Mouse (Mus musculus) embryonic facial prominence, embryonic 10.5 days (tissue): ENCODE data around the gene Tk2. TPM values are rescaled to one million over a fixed set of nuclear protein-coding genes. Genes with fewer than 3 reads are reported as not detected.
A peak's percentile ranks its signal among the peaks of the same experiment; 100 is the strongest.

ENCODE experiments used
- DNase-seq: peaks from one replicate; pipeline ENCODE4 v3.0.0-alpha.2; 2017; ENCODE audit warnings: low spot score
- H3K27ac ChIP-seq: fragments of 300-500 bp; sonication (generic); replicated peaks from 2 replicates; pipeline ENCODE4 v1.5.1; 2016; ENCODE audit warnings: mild to moderate bottlenecking
- H3K27me3 ChIP-seq: fragments of 300-500 bp; sonication (generic); replicated peaks from 2 replicates; pipeline ENCODE4 v1.6.1; 2016; ENCODE audit warnings: low read depth, mild to moderate bottlenecking; ENCODE audit not compliant: poor library complexity, severe bottlenecking
- H3K36me3 ChIP-seq: fragments of 300-500 bp; sonication (generic); replicated peaks from 2 replicates; pipeline ENCODE4 v1.6.1; 2016; ENCODE audit warnings: mild to moderate bottlenecking, moderate library complexity
- H3K4me1 ChIP-seq: fragments of 300-500 bp; sonication (generic); 2 replicates; pipeline ENCODE4 v1.6.1; 2016
- H3K4me3 ChIP-seq: fragments of 300-500 bp; sonication (generic); 2 replicates; pipeline ENCODE4 v1.5.1; 2016; ENCODE audit warnings: mild to moderate bottlenecking, moderate library complexity
- H3K9me3 ChIP-seq: fragments of 300-500 bp; sonication (generic); 2 replicates; pipeline ENCODE4 v1.6.1; 2016; ENCODE audit warnings: mild to moderate bottlenecking
- WGBS: fragments of 180-500 bp; shearing (Covaris S2); methylation state at CpG from one replicate; pipeline ENCODE4 v1.1.7; 2016; 5-methylcytosine and 5-hydroxymethylcytosine counted together
- polyA plus RNA-seq: library from polyadenylated mRNA; unstranded; fragments of >200 nt; fragmentation: Nextera tagmentation; extraction: Ambion mirVana; gene quantifications from 2 replicates; pipeline ENCODE4 v1.2.1, GENCODE M21; 2016

The Tk2 gene
- polyA plus RNA-seq, 1 experiment from 2014 or later: 20.2 TPM

GRCm38 (mm10) chr8:104247054-104247907, 1.1 kb downstream of the Tk2 start:
- H3K4me3 ChIP-seq: peak overlapping the region; percentile 91
- no peak for DNase-seq
- no peak overlapping the region for H3K27ac ChIP-seq
- WGBS: 72% methylated on average over 22 of the region's 22 CpGs
- H3K27me3 ChIP-seq: no peaks in the 10 kb centered on the region
- peaks cover 24% of the 10 kb centered on the region for H3K36me3 ChIP-seq
- peaks cover 29% of the 10 kb centered on the region for H3K4me1 ChIP-seq
- no peaks in the 10 kb centered on the region for H3K9me3 ChIP-seq

- peaks cover 22% of the 10 kb centered on the region for H3K4me1 ChIP-seq
Measured at GRCm38 (mm10) chr8:104246621-104247020, 1.7 kb downstream of the Tk2 start.

GRCm38 (mm10) chr8:104242038-104242644, 6.2 kb downstream of the Tk2 start:
- no peak for DNase-seq

More at GRCm38 (mm10) chr8:104246621-104247020, 1.7 kb downstream of the Tk2 start:
- no peaks in the 10 kb centered on the region for H3K9me3 ChIP-seq
- 81% methylated on average over 4 of the region's 4 CpGs for WGBS
- H3K27me3 ChIP-seq: no peaks in the 10 kb centered on the region
- H3K27ac ChIP-seq: no peak overlapping the region
- H3K4me3 ChIP-seq: no peak overlapping the region
- peaks cover 31% of the 10 kb centered on the region for H3K36me3 ChIP-seq
- no peak for DNase-seq

GRCm38 (mm10) chr8:104239418-104239861, 8.9 kb downstream of the Tk2 start:
- Histone ChIP-seq H3K27ac (no peak overlapping the region), H3K36me3 (peaks cover 96% of the 10 kb centered on the region), H3K9me3 (no peaks in the 10 kb centered on the region), H3K27me3 (no peaks in the 10 kb centered on the region), H3K4me1 (no peaks in the 10 kb centered on the region), H3K4me3 (no peak overlapping the region)
- no peak for DNase-seq
- WGBS: 85% methylated on average over 10 of the region's 10 CpGs

More at GRCm38 (mm10) chr8:104242038-104242644, 6.2 kb downstream of the Tk2 start:
- no peaks in the 10 kb centered on the region for H3K27me3 ChIP-seq
- H3K4me1 ChIP-seq: peaks cover 6% of the 10 kb centered on the region
- H3K27ac ChIP-seq: no peak overlapping the region
- peaks cover 75% of the 10 kb centered on the region for H3K36me3 ChIP-seq
- no peak overlapping the region for H3K4me3 ChIP-seq
- H3K9me3 ChIP-seq: no peaks in the 10 kb centered on the region
- WGBS: 87% methylated on average over 12 of the region's 12 CpGs

GRCm38 (mm10) chr8:104234573-104234972, 13.8 kb downstream of the Tk2 start:
- Histone ChIP-seq H3K36me3 (peaks cover 98% of the 10 kb centered on the region), H3K4me3 (no peak overlapping the region), H3K9me3 (no peaks in the 10 kb centered on the region), H3K4me1 (no peaks in the 10 kb centered on the region), H3K27me3 (no peaks in the 10 kb centered on the region), H3K27ac (no peak overlapping the region)
- WGBS: 47% methylated on average over 6 of the region's 6 CpGs
- DNase-seq: peak; percentile 26

GRCm38 (mm10) chr8:104232919-104233318, 15.4 kb downstream of the Tk2 start:
- Histone ChIP-seq H3K27me3 (no peaks in the 10 kb centered on the region), H3K4me3 (no peak overlapping the region), H3K4me1 (no peaks in the 10 kb centered on the region), H3K27ac (no peak overlapping the region), H3K36me3 (peaks cover 97% of the 10 kb centered on the region), H3K9me3 (no peaks in the 10 kb centered on the region)
- DNase-seq: no peak
- 92% methylated on average over 5 of the region's 5 CpGs for WGBS

GRCm38 (mm10) chr8:104232039-104232438, 16.3 kb downstream of the Tk2 start:
- no peak for DNase-seq
- H3K9me3 ChIP-seq: no peaks in the 10 kb centered on the region
- 92% methylated on average over 4 of the region's 4 CpGs for WGBS
- H3K27me3 ChIP-seq: no peaks in the 10 kb centered on the region
- H3K27ac ChIP-seq: no peak overlapping the region
- H3K4me1 ChIP-seq: no peaks in the 10 kb centered on the region
- H3K36me3 ChIP-seq: peaks cover 97% of the 10 kb centered on the region
- no peak overlapping the region for H3K4me3 ChIP-seq

GRCm38 (mm10) chr8:104230377-104230776, 18.0 kb downstream of the Tk2 start:
- Histone ChIP-seq H3K9me3 (no peaks in the 10 kb centered on the region), H3K36me3 (peaks cover 97% of the 10 kb centered on the region), H3K4me1 (no peaks in the 10 kb centered on the region), H3K4me3 (no peak overlapping the region), H3K27me3 (no peaks in the 10 kb centered on the region), H3K27ac (no peak overlapping the region)
- DNase-seq: no peak
- WGBS: 88% methylated on average over 9 of the region's 9 CpGs

- H3K4me1 ChIP-seq: no peaks in the 10 kb centered on the region
- no peaks in the 10 kb centered on the region for H3K27me3 ChIP-seq
- H3K4me3 ChIP-seq: no peak overlapping the region
- no peak for DNase-seq
- H3K27ac ChIP-seq: no peak overlapping the region
- H3K9me3 ChIP-seq: 0 out of 2 replicates have a peak, but pooled peaks cover 4% of the 10 kb centered on the region
- peaks cover 82% of the 10 kb centered on the region for H3K36me3 ChIP-seq
- 88% methylated on average over 5 of the region's 5 CpGs for WGBS
Measured at GRCm38 (mm10) chr8:104227048-104227447, 21.3 kb downstream of the Tk2 start.

- DNase-seq: peak; percentile 84
- Histone ChIP-seq H3K27me3 (peaks cover 17% of the 10 kb centered on the region), H3K4me1 (0 out of 2 replicates have a peak, but pooled peaks cover 6% of the 10 kb centered on the region), H3K36me3 (peaks cover 12% of the 10 kb centered on the region; the same call in 1 of the 2 replicates), H3K27ac (no peak overlapping the region), H3K4me3 (no peak overlapping the region), H3K9me3 (0 out of 2 replicates have a peak, but pooled peaks cover 4% of the 10 kb centered on the region)
- WGBS: 41% methylated on average over 5 of the region's 5 CpGs
Measured at GRCm38 (mm10) chr8:104219806-104220205, 28.6 kb downstream of the Tk2 start.

GRCm38 (mm10) chr8:104219079-104219478, 29.3 kb downstream of the Tk2 start:
- no peak overlapping the region for H3K4me3 ChIP-seq
- H3K27me3 ChIP-seq: peaks cover 17% of the 10 kb centered on the region
- 0 out of 2 replicates have a peak, but pooled peaks cover 6% of the 10 kb centered on the region for H3K4me1 ChIP-seq
- H3K36me3 ChIP-seq: peaks cover 5% of the 10 kb centered on the region; the same call in 1 of the 2 replicates
- no peak overlapping the region for H3K27ac ChIP-seq
- WGBS: 22% methylated on average over 11 of the region's 11 CpGs
- peak; percentile 59 for DNase-seq
- 0 out of 2 replicates have a peak, but pooled peaks cover 1% of the 10 kb centered on the region for H3K9me3 ChIP-seq

GRCm38 (mm10) chr8:104217601-104218000, 30.8 kb downstream of the Tk2 start:
- Histone ChIP-seq H3K4me1 (0 out of 2 replicates have a peak, but pooled peaks cover 6% of the 10 kb centered on the region), H3K36me3 (no peaks in the 10 kb centered on the region), H3K9me3 (no peaks in the 10 kb centered on the region), H3K27me3 (peaks cover 17% of the 10 kb centered on the region), H3K27ac (no peak overlapping the region), H3K4me3 (no peak overlapping the region)
- 87% methylated on average over 5 of the region's 5 CpGs for WGBS
- DNase-seq: no peak
